Mouse (Mus musculus): Measurements from ENCODE around the gene Hoxc12.

The Hoxc12 gene

DNA sequence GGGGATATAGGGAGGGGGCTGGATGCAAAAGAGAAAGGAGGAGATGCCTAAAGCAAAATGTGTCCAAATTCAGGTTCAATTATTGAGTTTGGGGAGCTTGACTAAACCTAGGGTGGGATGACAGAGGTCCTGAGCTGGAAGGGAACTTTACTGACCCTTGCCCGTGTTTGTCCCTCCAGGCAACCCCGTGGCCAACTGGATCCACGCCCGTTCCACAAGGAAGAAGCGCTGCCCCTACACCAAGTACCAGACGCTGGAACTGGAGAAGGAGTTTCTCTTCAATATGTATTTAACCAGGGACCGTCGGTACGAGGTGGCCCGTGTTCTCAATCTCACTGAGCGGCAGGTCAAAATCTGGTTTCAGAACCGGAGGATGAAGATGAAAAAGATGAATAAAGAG, 47.2 kb downstream of the Hoxc12 start:
- DNase-seq (ENCODE audit: low read depth), result no peak

DNA sequence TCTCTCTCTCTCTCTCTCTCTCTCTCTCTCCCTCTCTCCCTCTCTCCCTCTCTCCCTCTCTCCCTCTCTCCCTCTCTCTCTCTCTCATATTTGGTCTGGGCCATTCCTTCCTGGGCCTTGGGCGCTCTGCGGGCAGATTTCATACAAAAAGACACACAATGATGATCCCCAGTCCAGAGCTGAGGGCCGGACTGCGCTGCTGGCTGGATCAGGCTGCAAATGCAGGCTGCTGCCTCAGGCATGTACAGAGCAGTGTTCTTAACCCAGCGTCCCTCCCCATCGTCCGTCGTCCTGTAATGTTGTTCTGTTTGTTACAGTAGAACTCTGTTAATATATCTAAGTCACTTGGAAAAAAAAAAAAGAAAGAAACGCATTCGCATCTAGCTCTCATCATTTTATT, 48.0 kb downstream of the Hoxc12 start:
- no peak for DNase-seq (ENCODE audit: low read depth)

DNA sequence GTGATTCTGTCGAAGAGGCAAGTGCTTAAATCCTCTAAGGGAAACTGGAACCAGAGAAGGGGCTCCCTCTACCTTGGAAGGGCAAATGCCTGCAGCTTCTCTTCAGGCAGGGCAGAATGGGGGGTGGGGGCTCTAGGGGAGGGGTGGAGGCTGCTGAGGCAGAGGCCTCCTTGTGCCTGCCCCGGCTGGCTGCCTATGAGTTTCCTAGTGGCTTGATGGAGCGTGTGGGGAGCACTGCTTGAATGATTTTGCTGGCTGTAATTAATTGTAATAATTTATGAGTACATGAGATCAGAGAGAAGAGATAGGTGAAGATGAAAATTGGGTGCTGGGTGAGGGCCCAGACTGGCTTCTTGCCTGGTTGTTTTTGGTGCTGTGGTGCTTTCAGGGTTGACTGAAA, 48.4 kb downstream of the Hoxc12 start:
- DNase-seq (ENCODE audit: low read depth), result no peak

DNA sequence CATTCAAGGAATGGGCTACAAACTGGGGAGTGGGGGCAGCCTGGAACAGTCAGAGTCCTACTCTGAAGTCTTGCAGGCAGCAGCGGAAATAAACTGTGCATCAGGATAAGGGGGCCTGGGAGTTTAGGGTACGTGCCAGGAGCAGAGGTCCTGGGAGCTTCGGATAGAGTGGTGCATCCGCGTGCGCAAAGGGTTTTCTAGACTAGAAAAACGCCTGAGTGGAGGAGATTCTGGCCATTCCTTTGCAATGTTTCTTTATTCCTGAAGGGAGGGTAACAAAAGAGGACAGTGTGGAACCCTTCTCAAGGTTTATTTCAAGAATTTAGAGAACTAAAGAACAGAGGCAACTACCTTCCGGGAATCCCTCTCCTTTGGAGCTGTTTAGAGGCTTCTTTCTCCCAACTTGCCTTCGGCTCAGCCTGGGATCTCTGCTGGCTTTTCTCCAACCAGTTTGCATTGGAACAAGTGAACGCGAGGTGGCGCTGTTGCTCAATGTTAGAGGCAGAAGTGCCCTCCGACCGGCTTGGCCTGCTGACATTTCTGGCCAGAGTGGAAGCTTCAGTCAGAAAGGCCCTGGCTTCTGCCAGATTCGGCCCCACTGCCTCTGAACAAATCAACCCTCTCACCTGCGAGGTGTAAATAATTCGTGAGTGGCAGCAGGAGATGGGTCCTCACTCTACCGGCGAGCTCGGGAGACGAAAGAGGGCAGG, 50.7 kb downstream of the Hoxc12 start:
- DNase-seq (ENCODE audit: low read depth), result peak; percentile 65

DNA sequence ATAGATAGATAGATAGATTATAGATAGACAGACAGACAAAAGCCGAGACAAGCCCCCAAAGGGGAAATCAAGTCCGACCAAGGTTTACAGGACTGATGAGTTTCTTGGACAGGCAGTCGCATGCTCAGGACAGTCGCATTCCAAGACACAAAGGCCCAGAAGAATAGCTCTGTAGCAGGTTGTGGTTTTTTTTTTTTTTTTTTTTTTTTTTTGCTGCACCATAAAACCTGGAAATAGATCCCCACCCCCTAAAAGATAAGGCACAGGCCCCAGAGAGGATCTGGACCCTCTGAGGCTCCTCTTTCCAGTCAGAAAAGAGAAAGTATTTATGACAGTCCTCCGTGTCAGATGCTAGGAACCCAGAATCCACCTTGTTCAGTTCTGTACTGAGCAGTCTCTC, 51.5 kb downstream of the Hoxc12 start:
- no peak for DNase-seq (ENCODE audit: low read depth)

All from c-Kit-positive CD71-positive TER-119-negative erythroid progenitor cells, embryonic 14.5 days (primary cell).